Mouse (Mus musculus): ENCODE results near the gene Eif4a1.

Eif4a1 gene

GRCm38 (mm10) chr11:69698574-69698973, 26.4 kb upstream of the Eif4a1 start:
- no peak for DNase-seq

DNA sequence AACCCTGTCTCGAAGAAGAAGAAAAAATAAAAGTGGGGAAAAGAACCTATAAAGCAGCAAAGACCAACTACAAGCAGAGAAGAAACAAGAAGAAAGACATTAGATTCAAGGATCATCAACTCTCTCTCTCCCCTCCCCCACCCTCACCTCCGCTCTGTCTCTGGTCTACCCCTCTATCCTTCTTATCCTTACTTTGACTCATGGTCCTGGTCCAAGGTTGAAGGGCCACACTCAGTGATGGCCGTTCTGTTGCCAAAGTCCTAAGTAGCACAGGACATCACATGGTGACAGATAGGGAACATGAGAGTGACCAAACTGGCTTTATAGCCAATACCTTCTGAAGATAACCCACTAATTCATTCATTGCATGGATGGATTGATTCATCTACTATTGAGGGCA, 25.2 kb upstream of the Eif4a1 start:
- DNase-seq = no peak

GRCm38 (mm10) chr11:69695361-69696181, 23.3 kb upstream of the Eif4a1 start, which contains the start of the genes Tnfsf12 and Tnfsfm13:
Tnfsf12 (minus strand) TSS chr11:69695849.
Tnfsfm13 (minus strand) TSS chr11:69696098.
- peak; percentile 68 for DNase-seq

DNA sequence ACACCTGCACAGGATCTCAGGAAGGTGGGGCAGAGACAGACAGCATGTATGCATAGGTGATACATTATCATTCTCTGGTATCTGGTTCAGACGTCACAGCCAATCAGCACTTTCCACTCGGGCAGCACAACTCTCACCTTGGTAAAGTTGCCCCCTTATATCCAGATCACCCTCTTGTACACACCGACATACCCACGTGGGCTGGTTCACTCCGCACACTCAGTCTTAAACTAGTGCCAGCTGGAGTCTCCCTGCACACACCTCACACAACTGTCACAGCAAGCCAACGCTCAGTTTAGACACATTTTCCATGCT, 22.8 kb upstream of the Eif4a1 start:
- DNase-seq = no peak

- no peak for DNase-seq
Measured at GRCm38 (mm10) chr11:69693421-69693965, 21.3 kb upstream of the Eif4a1 start.

GRCm38 (mm10) chr11:69692863-69693262, 20.6 kb upstream of the Eif4a1 start:
- no peak for DNase-seq

DNA sequence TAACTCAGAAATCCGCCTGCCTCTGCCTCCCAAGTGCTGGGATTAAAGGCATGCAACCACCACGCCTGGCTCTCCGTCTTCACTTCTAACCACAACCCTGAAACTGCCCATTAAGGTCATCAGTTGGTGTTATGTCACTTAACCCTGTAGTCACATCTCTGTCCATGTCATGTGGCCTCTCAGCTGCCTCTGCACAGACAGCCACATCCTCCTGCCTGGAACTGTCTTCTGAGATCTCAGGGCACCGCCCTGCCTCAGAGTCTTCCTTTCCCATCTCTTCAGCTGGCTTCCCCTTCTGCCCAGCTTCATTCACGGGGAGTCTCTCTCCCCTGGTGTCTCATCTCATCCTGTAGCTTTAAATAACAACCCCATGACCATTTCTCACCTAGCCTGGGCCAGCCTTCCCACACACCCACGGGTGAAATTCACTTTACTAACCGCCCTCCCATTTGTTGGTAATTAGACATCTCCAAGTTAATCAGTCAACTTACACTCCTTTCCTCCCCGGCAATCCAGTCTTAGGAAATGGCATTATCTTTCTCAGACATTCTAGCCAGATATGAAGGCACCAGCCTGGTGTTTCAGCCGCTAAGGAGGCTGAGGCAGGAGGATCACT, 20.1 kb upstream of the Eif4a1 start:
- no peak for DNase-seq

DNA sequence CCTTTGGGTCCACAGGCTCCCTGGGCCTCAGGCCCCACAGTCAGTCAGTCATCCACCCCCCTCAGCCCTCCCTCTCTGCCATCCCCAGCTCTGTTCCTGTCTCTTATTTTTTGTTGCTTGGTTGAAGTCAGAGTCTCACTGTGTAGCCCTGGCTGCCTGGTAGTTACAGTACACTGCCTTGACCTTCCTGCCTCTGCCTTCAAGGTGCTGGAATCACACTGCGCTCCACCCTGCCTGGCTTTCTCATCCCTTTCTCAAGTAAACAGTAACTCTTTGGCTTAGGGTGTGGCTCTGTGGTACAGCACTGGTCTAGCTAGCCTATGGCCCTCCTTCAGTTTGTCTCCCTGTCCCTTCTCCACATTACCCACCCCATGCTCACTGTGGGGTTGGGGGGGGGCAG, 17.7 kb upstream of the Eif4a1 start:
- no peak for DNase-seq

- DNase-seq = no peak
Measured at GRCm38 (mm10) chr11:69687061-69687460, 14.8 kb upstream of the Eif4a1 start.

DNA sequence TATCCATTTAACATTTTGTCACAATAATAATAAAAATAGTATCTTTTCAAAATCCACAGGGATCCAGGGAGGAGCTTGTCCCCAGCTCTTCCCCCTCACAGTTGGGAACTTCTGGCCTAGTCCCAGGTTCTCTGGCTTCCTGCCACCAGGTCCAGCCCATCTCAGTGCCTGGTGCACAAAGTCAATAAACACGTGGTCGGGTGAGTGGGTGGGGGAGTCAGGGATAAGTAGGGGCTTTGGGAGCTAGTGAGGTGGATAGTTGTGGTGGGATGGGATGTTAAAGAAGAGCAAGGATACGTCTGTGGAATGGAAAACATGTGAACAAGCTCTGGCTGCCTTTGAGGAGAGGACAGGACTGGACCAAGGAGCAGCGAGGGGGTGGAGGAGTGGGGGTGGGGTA, 14.2 kb upstream of the Eif4a1 start:
- peak; percentile 65 for DNase-seq

- DNase-seq = no peak
Measured at GRCm38 (mm10) chr11:69685526-69686148, 13.4 kb upstream of the Eif4a1 start, which contains the start of gene Tnfsf13. Tnfsf13 (minus strand) TSS chr11:69685784.

DNA sequence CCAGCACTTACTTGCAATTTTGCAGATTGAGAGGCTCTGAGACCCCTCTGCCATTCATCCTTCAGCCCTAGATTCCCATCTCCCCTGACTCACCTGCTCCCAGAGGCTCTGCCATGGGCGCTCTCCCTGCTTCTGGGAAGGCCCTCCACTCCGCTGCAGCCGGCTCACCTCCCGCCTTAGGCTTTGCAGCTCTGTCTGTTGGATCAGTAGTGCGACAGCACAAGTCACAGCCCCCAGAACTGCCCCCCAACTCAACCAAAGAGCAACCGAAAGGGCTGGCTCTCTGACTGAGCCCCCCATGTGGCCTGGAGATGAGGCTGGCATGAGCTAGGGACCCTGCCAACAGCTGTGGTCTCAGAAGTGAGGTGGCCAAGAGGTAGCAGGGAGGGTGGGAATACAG, 12.7 kb upstream of the Eif4a1 start:
- no peak for DNase-seq

GRCm38 (mm10) chr11:69684128-69684745, 12.0 kb upstream of the Eif4a1 start:
- DNase-seq = no peak

GRCm38 (mm10) chr11:69683576-69683975, 11.4 kb upstream of the Eif4a1 start:
- no peak for DNase-seq

GRCm38 (mm10) chr11:69682840-69683533, 10.8 kb upstream of the Eif4a1 start:
- peak; percentile 94 for DNase-seq

DNA sequence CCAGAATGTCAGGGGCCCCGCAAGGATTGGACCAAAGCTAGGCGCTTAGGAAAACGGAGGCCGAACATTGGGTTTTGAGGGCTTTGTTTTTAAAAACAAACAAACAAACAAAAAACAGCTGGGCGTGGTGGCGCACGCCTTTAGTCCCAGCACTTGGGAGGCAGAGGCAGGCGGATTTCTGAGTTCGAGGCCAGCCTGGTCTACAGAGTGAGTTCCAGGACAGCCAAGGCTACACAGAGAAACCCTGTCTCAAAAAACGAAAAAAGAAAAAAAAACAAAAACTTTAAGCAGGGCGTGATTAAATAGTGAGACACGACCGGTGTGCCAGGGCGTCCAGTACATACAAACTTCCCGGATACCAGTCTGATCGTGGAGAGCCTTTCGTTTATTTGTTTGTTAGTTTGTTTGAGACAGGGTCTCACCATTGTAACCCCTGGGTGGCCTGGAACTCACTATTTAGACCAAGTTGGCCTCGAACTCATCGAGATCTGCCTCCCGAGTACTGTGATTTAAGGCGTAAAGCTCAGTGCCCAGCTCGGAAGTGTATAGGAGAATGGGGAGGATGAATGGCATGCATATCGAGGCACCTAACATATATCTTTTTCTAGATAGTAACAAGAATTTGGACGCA, 10.1 kb upstream of the Eif4a1 start:
- no peak for DNase-seq

DNA sequence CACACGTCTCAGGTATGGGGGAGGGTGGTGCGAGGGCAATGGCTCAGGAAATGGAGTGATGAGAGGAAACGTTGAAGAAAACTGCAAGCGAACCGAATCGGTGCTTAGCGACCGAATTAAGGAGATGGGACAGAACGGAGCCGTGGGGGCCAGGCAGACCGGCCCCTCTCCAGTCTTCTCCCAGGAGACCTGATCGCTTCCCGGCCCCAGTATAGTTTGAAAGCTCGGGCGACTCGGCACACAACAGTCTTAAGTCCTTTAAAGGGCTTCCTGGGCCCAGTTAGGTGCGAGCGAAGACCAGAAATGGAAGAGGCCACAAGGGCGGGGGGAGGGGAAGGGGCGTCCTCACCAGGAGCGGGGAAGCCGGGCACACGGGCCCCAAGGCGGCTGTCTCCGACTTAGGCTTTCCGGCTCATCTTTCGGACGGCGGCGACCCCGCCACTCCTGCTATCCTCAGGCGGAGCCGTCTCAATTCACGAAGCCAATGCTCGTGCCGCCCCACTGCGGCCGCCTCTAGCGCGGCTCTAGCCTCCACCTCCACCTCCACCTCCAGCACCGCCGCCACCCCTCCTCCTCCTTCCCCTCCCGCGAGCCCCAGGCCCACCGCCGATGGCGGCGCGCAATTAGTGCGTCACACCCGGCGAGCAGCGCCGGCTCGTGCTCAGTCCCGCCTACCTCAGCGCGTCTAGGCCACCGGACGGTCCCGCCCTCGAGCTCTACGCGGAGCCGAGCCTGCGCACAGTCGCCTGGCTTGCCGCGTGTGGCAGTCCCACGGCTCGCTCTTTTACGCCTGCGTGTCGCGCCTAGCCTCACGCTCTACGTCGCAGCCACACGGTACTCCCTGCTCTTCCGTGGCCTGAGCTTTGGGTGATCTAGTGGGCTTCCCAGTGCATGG, 9.3 kb upstream of the Eif4a1 start, which contains the start of gene Senp3:
Gene Senp3 (minus strand): TSS at position 771 of the 895 bp plus-strand sequence.
- DNase-seq = peak; percentile 98

DNA sequence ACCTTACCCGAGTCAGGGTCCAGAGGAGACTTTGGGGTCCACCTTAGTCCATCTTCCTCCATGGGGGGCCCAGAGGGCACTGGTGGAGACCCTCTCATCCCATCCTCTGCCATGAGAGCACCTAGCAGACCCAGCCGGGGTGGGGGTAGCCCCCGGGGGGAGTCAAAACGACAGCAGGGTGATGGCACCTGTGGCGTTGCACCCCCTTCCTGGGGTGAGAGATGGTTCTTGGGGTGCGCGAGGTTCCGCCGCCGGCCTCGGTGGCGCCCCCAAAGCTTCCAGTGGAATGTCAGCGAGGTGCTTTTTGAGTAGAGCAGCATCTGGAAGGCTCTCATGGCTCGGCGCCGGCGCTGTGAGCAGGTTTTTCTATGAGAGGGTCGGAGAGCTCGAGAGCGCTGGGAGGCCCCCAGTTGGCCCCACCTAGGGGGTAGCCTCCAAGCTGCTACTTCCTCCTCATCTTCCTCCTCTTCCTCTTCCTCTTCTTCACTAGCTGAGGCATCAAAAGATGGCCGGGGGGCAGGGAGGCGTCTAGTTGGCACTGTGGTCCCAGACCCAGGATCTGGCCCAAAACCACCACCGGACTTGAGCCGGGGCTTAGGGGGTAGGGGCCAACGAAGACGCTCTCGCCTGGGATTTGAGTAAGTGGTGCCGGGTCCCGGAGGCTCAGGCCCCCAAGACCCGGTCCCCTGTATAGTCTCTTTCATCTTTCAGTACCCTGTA, 8.1 kb upstream of the Eif4a1 start:
- no peak for DNase-seq

- DNase-seq = no peak
Measured at GRCm38 (mm10) chr11:69679144-69679543, 6.9 kb upstream of the Eif4a1 start.

GRCm38 (mm10) chr11:69671726-69672124, 498 bp downstream of the Eif4a1 start:
- DNase-seq = no peak
